Mouse (Mus musculus) CH12.LX (cell line): ENCODE data around the gene Slc23a2. TPM values are rescaled to one million over a fixed set of nuclear protein-coding genes. Genes with fewer than 3 reads are reported as not detected.
A peak's percentile ranks its signal among the peaks of the same experiment; 100 is the strongest.

ENCODE experiments used
- DNase-seq: peaks from one replicate; pipeline ENCODE4 v3.0.0-alpha.2; 2013; ENCODE audit errors: extremely low read depth
- H3K27ac ChIP-seq: 2 replicates; pipeline ENCODE4 v1.5.1; 2012; ENCODE audit warnings: low read depth, mild to moderate bottlenecking, control low read depth, moderate library complexity; ENCODE audit not compliant: insufficient read depth
- H3K27me3 ChIP-seq: replicated peaks from 2 replicates; pipeline ENCODE3; 2012; ENCODE audit warnings: inconsistent platforms
- H3K36me3 ChIP-seq, 2 experiments: replicated peaks in 1 of 2; 2 replicates each; pipeline versions ENCODE3 to v1.6.1; 2012; ENCODE audit warnings: inconsistent platforms in 1 of 2, low read length in 1 of 2, mild to moderate bottlenecking in 1 of 2, mixed read lengths in 1 of 2, moderate library complexity in 1 of 2; ENCODE audit not compliant: control insufficient read depth in 1 of 2, insufficient read depth in 1 of 2
- H3K4me1 ChIP-seq, 2 experiments: 2 replicates each; pipeline ENCODE4 v1.6.1; 2012; ENCODE audit warnings: inconsistent platforms in 1 of 2, moderate library complexity in 1 of 2; ENCODE audit not compliant: insufficient read depth in 2 of 2, control insufficient read depth in 1 of 2
- H3K4me2 ChIP-seq: 2 replicates; pipeline ENCODE4 v1.6.1; 2012; ENCODE audit warnings: low read depth, mild to moderate bottlenecking, control low read depth; ENCODE audit not compliant: poor library complexity, insufficient read depth, severe bottlenecking
- H3K4me3 ChIP-seq, 3 experiments: fragments of 150-350 bp in 1 of 3; sonication (generic) in 1 of 3; replicated peaks in 1 of 3; 2 replicates each; pipeline versions ENCODE3 to v1.5.1; 2011 to 2012; ENCODE audit warnings: low read depth in 2 of 3, low read length in 2 of 3, mild to moderate bottlenecking in 2 of 3, moderate library complexity in 2 of 3, control low read depth in 1 of 3, improper control_type of control experiment in 1 of 3, inconsistent platforms in 1 of 3, mixed read lengths in 1 of 3; ENCODE audit not compliant: poor library complexity in 1 of 3
- H3K79me2 ChIP-seq: replicated peaks from 2 replicates; pipeline ENCODE4 v1.6.1; 2012; ENCODE audit warnings: mild to moderate bottlenecking, moderate library complexity; ENCODE audit not compliant: control insufficient read depth, poor library complexity, insufficient read depth, severe bottlenecking; ENCODE audit errors: extremely low read depth
- H3K9ac ChIP-seq: 2 replicates; pipeline ENCODE4 v1.6.1; 2012; ENCODE audit warnings: low read depth, mild to moderate bottlenecking, control low read depth, moderate library complexity; ENCODE audit not compliant: insufficient read depth
- H3K9me3 ChIP-seq: replicated peaks from 2 replicates; pipeline ENCODE3; 2012; ENCODE audit warnings: low read length, inconsistent platforms, mixed read lengths
- BHLHE40 ChIP-seq: IDR thresholded peaks from 2 replicates; pipeline ENCODE4 v1.6.1; 2011; ENCODE audit warnings: mild to moderate bottlenecking, low read depth, low read length, improper control_type of control experiment
- CHD2 ChIP-seq: IDR thresholded peaks from 2 replicates; pipeline ENCODE4 v1.6.1; 2011; ENCODE audit warnings: low read length, improper control_type of control experiment
- CTCF ChIP-seq, 2 experiments: IDR thresholded peaks in 1 of 2; conservative IDR thresholded peaks in 1 of 2; 2 replicates each; pipeline ENCODE4 v1.5.1; 2011 to 2012; ENCODE audit warnings: low read depth in 2 of 2, low read length in 2 of 2, improper control_type of control experiment in 1 of 2, inconsistent platforms in 1 of 2, mild to moderate bottlenecking in 1 of 2, moderate library complexity in 1 of 2
- E2F4 ChIP-seq: IDR thresholded peaks from 2 replicates; pipeline ENCODE4 v1.6.1; 2011; ENCODE audit warnings: low read depth, low read length, improper control_type of control experiment; ENCODE audit not compliant: insufficient replicate concordance
- ELF1 ChIP-seq: IDR thresholded peaks from 2 replicates; pipeline ENCODE4 v1.6.1; 2014; ENCODE audit warnings: low read depth, mild to moderate bottlenecking, inconsistent platforms, low read length, improper control_type of control experiment
- EP300 ChIP-seq: IDR thresholded peaks from 2 replicates; pipeline ENCODE4 v1.6.1; 2011; ENCODE audit warnings: low read length, improper control_type of control experiment
- ETS1 ChIP-seq: conservative IDR thresholded peaks from 2 replicates; pipeline ENCODE4 v1.6.1; 2012; ENCODE audit warnings: low read depth, mild to moderate bottlenecking, inconsistent platforms, low read length, improper control_type of control experiment, moderate library complexity
- GABPA ChIP-seq: IDR thresholded peaks from 2 replicates; pipeline ENCODE4 v1.6.1; 2012; ENCODE audit warnings: low read depth, low read length, improper control_type of control experiment, inconsistent platforms; ENCODE audit not compliant: insufficient replicate concordance
- HCFC1 ChIP-seq: IDR thresholded peaks from 2 replicates; pipeline ENCODE4 v1.6.1; 2012; ENCODE audit warnings: low read depth, mild to moderate bottlenecking, inconsistent platforms, low read length, improper control_type of control experiment
- IRF4 ChIP-seq: IDR thresholded peaks from 2 replicates; pipeline ENCODE4 v1.6.1; 2014; ENCODE audit warnings: low read depth, mild to moderate bottlenecking, inconsistent platforms, low read length, improper control_type of control experiment
- JUN ChIP-seq: IDR thresholded peaks from 2 replicates; pipeline ENCODE4 v1.6.1; 2011; ENCODE audit warnings: low read depth, mild to moderate bottlenecking, low read length, improper control_type of control experiment, moderate library complexity; ENCODE audit not compliant: insufficient read depth
- KAT2A ChIP-seq: IDR thresholded peaks from 2 replicates; pipeline ENCODE4 v1.6.1; 2012; ENCODE audit warnings: low read length, improper control_type of control experiment, inconsistent platforms; ENCODE audit not compliant: insufficient replicate concordance
- MAZ ChIP-seq: IDR thresholded peaks from 2 replicates; pipeline ENCODE4 v1.6.1; 2012; ENCODE audit warnings: low read depth, mild to moderate bottlenecking, inconsistent platforms, low read length, improper control_type of control experiment, moderate library complexity
- MXI1 ChIP-seq: IDR thresholded peaks from 2 replicates; pipeline ENCODE4 v1.6.1; 2011; ENCODE audit warnings: mild to moderate bottlenecking, low read depth, low read length, improper control_type of control experiment
- MYC ChIP-seq: IDR thresholded peaks from 2 replicates; pipeline ENCODE4 v1.6.1; 2011; ENCODE audit warnings: low read depth, mild to moderate bottlenecking, improper control_type of control experiment, low read length
- NELFE ChIP-seq: IDR thresholded peaks from 2 replicates; pipeline ENCODE4 v1.6.1; 2011; ENCODE audit warnings: low read depth, low read length, improper control_type of control experiment
- PAX5 ChIP-seq: IDR thresholded peaks from 2 replicates; pipeline ENCODE4 v1.6.1; 2012; ENCODE audit warnings: low read length, inconsistent platforms, mixed read lengths
- POLR2A ChIP-seq: IDR thresholded peaks from 2 replicates; pipeline ENCODE4 v1.6.1; 2011; ENCODE audit warnings: low read depth, mild to moderate bottlenecking, improper control_type of control experiment, low read length
- POLR2AphosphoS2 ChIP-seq: IDR thresholded peaks from 2 replicates; pipeline ENCODE4 v1.6.1; 2011; ENCODE audit warnings: low read depth, low read length, improper control_type of control experiment
- RCOR1 ChIP-seq: conservative IDR thresholded peaks from 2 replicates; pipeline ENCODE4 v1.6.1; 2012; ENCODE audit warnings: low read depth, mild to moderate bottlenecking, inconsistent platforms, low read length, improper control_type of control experiment
- UBTF ChIP-seq: IDR thresholded peaks from 2 replicates; pipeline ENCODE4 v1.6.1; 2012; ENCODE audit warnings: low read depth, mild to moderate bottlenecking, inconsistent platforms, low read length, improper control_type of control experiment, moderate library complexity
- USF1 ChIP-seq: IDR thresholded peaks from 2 replicates; pipeline ENCODE4 v1.6.1; 2014; ENCODE audit warnings: low read depth, mild to moderate bottlenecking, inconsistent platforms, low read length, improper control_type of control experiment
- USF2 ChIP-seq: conservative IDR thresholded peaks from 2 replicates; pipeline ENCODE4 v1.6.1; 2011; ENCODE audit warnings: low read depth, low read length, improper control_type of control experiment
- ZC3H11A ChIP-seq: IDR thresholded peaks from 2 replicates; pipeline ENCODE4 v1.6.1; 2012; ENCODE audit warnings: low read depth, mild to moderate bottlenecking, inconsistent platforms, low read length, improper control_type of control experiment
- ZKSCAN1 ChIP-seq: IDR thresholded peaks from 2 replicates; pipeline ENCODE4 v1.6.1; 2012; ENCODE audit warnings: low read depth, inconsistent platforms, low read length, improper control_type of control experiment, borderline replicate concordance
- ZMIZ1 ChIP-seq: IDR thresholded peaks from 2 replicates; pipeline ENCODE4 v1.6.1; 2012; ENCODE audit warnings: low read depth, mild to moderate bottlenecking, inconsistent platforms, low read length, improper control_type of control experiment
- ZNF384 ChIP-seq: IDR thresholded peaks from 2 replicates; pipeline ENCODE4 v1.6.1; 2012; ENCODE audit warnings: low read depth, low read length, improper control_type of control experiment, inconsistent platforms
- dilution Hi-C: fragments of 300-500 bp; cut with MboI; formaldehyde crosslinking; loops from 2 replicates; pipeline ENCODE4 v1.14.3; 2020; ENCODE audit warnings: low sequenced_read_pairs; ENCODE audit not compliant: extremely low pct_unique_long_range_greater_than_20kb, extremely low pct_ligation_motif_present
- in situ Hi-C: fragments of 300-500 bp; cut with MboI; formaldehyde crosslinking; loops from 3 replicates; pipeline ENCODE4 v1.14.3; 2019; ENCODE audit warnings: low sequenced_read_pairs, low pct_ligation_motif_present, low pct_unique_long_range_greater_than_20kb, mixed read lengths
- polyA plus RNA-seq: library from polyadenylated mRNA; unstranded; fragments of >175 nt; gene quantifications from 2 replicates; pipeline ENCODE4 v1.2.1, GENCODE M21; 2012; ENCODE audit warnings: low read depth; ENCODE audit not compliant: insufficient read length
- total RNA-seq, 2 experiments: library from RNA; depleted of rRNA; stranded (reverse); fragments of 300-350 nt in 1 of 2; fragments of >200 nt in 1 of 2; gene quantifications; 2 replicates each; pipeline ENCODE4 v1.2.3; 2012 to 2014

The Slc23a2 gene
- total and polyA plus RNA-seq, 3 experiments = 10.6 to 21.7 (median 13.4) TPM

DNA sequence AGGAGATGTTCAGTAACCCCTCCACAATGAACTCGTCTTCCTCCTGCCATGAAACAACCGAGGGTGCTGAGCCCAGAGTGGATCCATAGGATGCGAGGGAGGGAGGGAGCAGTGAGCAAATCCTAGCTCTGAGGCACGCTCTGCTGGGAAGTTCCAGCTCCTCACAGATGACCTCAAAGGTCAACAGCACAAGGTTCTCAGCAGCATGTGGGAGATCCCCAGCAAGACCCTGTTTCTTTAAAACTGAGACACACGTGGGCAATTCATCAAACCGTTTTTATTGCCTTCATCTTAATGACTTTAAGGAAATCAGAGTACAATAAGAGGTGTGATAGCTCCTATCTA is 137.5 kb downstream of the Slc23a2 start:
- Histone ChIP-seq H3K27me3 (no peaks in the 10 kb centered on the region), H3K4me3 (peak overlapping the region in 1 of 3 experiments; percentile 10), H3K4me1 (peaks cover 44 to 83% of the 10 kb centered on the region in 2 experiments), H3K4me2 (no peak overlapping the region), H3K36me3 (peaks cover 67 to 89% of the 10 kb centered on the region in 2 experiments), H3K79me2 (0 out of 2 replicates have a peak, but pooled peaks cover 3% of the 10 kb centered on the region), H3K9me3 (no peaks in the 10 kb centered on the region), H3K27ac (peak overlapping the region; percentile 97), H3K9ac (no peak overlapping the region)
- dilution Hi-C loops (no loop called here), in situ Hi-C loops (loop anchor here (10.0 kb wide), 1 partner anchor 107 kb away; no protein-coding TSS in a partner anchor)
- TF ChIP-seq KAT2A (no peak), EP300 (no peak), MXI1 (no peak), ZC3H11A (no peak), MYC (no peak), PAX5 (no peak), GABPA (no peak), ZKSCAN1 (no peak), ZMIZ1 (no peak), CTCF (conservative IDR thresholded peaks at IDR 0.05 in 1 of 2, IDR thresholded peaks at IDR 0.05 in 1 of 2; ENCODE audit: low read depth in 2 of 2, low read length in 2 of 2) (no peak), NELFE (no peak), POLR2A (no peak), ETS1 (no peak), USF2 (no peak), UBTF (no peak)
- no peak for DNase-seq

DNA sequence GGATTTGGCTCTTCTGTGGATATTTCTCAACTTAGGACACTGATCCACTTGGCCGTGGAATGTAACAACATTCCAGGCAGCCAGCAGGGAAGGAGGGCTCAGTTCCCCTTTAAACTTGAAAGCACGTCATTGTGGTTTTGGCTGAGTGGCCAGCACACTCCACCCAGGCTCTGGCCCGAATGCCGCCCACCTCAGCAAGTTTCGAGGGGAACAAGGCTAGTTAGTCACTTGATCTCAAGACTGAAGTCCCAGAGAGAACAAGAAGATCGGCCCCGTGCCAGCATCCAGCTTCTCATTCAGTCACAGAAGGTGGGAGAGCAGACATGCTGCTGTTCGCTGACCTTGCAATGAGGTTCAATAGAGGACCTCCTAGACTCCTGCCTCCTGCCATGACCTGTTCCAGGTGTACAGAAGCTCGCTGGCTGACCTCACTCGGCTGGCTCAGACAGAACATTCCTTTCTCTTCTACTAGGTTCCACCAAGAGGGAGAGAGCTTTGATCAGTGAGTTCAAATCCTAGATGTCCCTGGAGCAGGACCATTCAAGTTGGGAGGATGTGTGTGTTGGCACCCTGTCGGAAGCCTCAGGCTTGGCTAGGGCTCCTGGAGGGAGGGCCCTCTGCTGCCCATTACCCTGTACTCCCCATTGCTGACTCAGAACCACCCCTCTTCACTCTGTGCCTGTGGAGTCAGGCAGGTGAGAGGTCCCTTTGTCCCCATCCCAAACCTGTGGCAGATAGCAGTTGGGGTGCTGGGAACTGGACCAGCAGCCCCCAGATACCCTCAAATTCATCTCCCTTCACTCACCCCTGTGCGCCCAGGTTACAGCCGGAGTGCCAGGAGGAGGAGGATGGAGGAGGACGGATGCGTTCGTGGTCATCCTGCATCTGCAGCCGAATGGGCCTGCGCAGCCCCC is 138.1 kb downstream of the Slc23a2 start:
- peak overlapping the region; percentile 97 for H3K27ac ChIP-seq
- no peak overlapping the region for H3K9ac ChIP-seq
- no peaks in the 10 kb centered on the region for H3K9me3 ChIP-seq
- peak; percentile 49 for DNase-seq
- H3K79me2 ChIP-seq = 0 out of 2 replicates have a peak, but pooled peaks cover under 1% of the 10 kb centered on the region
- no peaks in the 10 kb centered on the region for H3K27me3 ChIP-seq
- in situ Hi-C loops (loop anchor here (10.0 kb wide), 1 partner anchor 108 kb away; no protein-coding TSS in a partner anchor), dilution Hi-C loops (no loop called here)
- 0 out of 2 replicates have a peak overlapping the region, but pooled peaks have one; percentile 8 for H3K4me2 ChIP-seq
- H3K4me3 ChIP-seq = peak overlapping the region in 1 of 3 experiments; percentile 10
- peaks cover 38 to 81% of the 10 kb centered on the region in 2 experiments for H3K4me1 ChIP-seq
- peaks cover 65 to 89% of the 10 kb centered on the region in 2 experiments for H3K36me3 ChIP-seq
- peak; percentile 70 for TF ChIP-seq EP300
- TF ChIP-seq IRF4 = peak; percentile 80
- no peak for TF ChIP-seq UBTF
- no peak for TF ChIP-seq ZKSCAN1
- peak; percentile 86 for TF ChIP-seq BHLHE40
- TF ChIP-seq ZC3H11A = no peak
- TF ChIP-seq POLR2AphosphoS2 = no peak
- no peak for TF ChIP-seq KAT2A
- no peak for TF ChIP-seq CHD2
- TF ChIP-seq JUN = 0 out of 2 replicates have a peak, but pooled peaks have one; percentile 7
- TF ChIP-seq USF1 = no peak
- TF ChIP-seq PAX5 = no peak
- TF ChIP-seq HCFC1 = no peak
- TF ChIP-seq E2F4 = no peak
- TF ChIP-seq MAZ = no peak
- TF ChIP-seq ZMIZ1 = no peak
- TF ChIP-seq POLR2A = peak; percentile 23; the same call in 1 of the 2 replicates
- TF ChIP-seq GABPA = no peak
- TF ChIP-seq RCOR1 = peak; percentile 31; the same call in 1 of the 2 replicates
- peak; percentile 73 for TF ChIP-seq ETS1
- no peak for TF ChIP-seq ELF1
- peak; percentile 36; the same call in 1 of the 2 replicates for TF ChIP-seq MXI1
- TF ChIP-seq MYC = no peak
- no peak for TF ChIP-seq ZNF384
- TF ChIP-seq USF2 = no peak
